Mouse (Mus musculus): ENCODE results near the gene Mtfp1. TPM values are rescaled to one million over a fixed set of nuclear protein-coding genes. Genes with fewer than 3 reads are reported as not detected.
"Not testable (repeated sequence)": the region's sequence is repeated elsewhere in the genome, so short reads cannot be mapped to it uniquely, and the experiment has no call there.

Mtfp1 gene
- total and polyA plus RNA-seq, 3 experiments: 6.5 to 14.2 (median 12.7) TPM

DNA sequence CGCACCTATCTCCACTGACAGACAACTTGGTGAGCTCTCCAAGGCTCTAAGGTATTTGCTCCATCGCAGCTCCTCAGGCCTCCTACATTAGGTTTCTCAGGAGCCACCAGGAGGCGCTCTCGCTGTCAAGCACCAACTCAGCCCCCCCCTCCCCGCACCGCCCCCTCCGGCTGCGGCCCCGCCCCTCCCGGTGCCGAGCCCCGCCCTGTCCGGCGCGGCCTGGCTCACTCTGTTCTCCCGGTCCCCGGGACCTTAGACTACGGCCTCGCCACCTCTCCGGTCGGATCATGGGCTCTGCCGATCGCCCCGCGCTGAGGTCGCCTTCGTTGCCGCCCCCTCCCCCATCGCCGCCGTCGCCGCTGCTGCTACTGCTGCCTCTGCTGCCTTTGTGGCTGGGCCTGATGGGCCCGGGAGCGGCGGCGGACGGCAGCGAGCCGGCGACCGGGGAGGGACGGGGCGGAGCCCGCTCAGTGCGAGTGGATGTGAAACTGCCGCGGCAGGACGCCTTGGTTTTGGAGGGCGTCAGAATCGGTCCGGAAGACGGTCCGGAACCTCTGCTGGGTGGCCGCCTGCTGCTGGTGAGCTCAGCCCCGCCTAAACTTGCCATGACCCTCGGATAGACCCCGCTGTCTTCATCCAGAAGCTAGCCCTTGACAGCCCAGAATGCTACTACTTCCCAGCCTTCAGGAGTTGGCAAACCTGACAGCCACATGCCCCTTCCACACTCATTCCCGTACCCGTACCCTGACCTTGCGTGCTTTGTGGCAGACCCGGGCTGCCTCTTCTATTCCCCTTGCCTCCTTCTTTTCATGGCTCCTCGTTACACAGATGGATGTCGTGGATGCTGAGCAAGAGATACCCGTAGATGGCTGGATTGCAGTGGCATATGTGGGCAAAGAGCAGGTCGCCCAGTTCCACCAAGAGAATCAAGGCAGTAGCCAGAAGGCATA is 40.0 kb upstream of the Mtfp1 start, which contains the start of gene Rnf215:
Rnf215 (plus strand) TSS at position 217 of the 950 bp plus-strand sequence.
- TF ChIP-seq GATA1 (IDR thresholded peaks at IDR 0.05; ENCODE audit: borderline replicate concordance, low read length) (no peak), TAL1 (conservative IDR thresholded peaks at IDR 0.05; ENCODE audit: low read depth, low read length) (no peak), CTCF (IDR thresholded peaks at IDR 0.05; ENCODE audit: low read depth, low read length) (no peak), POLR2AphosphoS5 (IDR thresholded peaks at IDR 0.05; ENCODE audit: insufficient replicate concordance, low read depth, low read length) (no peak), GATA2 (IDR thresholded peaks at IDR 0.05; ENCODE audit: borderline replicate concordance, low read depth, low read length) (no peak)
- peaks cover 2% of the 10 kb centered on the region; the same call in 1 of the 2 replicates for H3K9me3 ChIP-seq (replicated peaks)
- peak within 1 kb of the TSS; percentile 84 for H3K4me3 ChIP-seq (ENCODE audit: low read depth, low read length)
- peaks cover 24% of the 10 kb centered on the region for H3K4me1 ChIP-seq (ENCODE audit: insufficient read depth, low read depth, low read length)
- peak; percentile 85 for DNase-seq (ENCODE audit: low spot score)
- peak; percentile 51; the same call in 1 of the 2 replicates for ATAC-seq (ENCODE audit: extremely low read depth, insufficient number of reproducible peaks, low FRiP score, poor library complexity, severe bottlenecking)
- peaks cover 11% of the 10 kb centered on the region for H3K27me3 ChIP-seq (ENCODE audit: insufficient read depth, low read length)
- peaks cover 40% of the 10 kb centered on the region for H3K36me3 ChIP-seq (replicated peaks)

- DNase-seq (ENCODE audit: low spot score) (no peak), ATAC-seq (ENCODE audit: extremely low read depth, insufficient number of reproducible peaks, low FRiP score, poor library complexity, severe bottlenecking) (no peak)
- peaks cover 31% of the 10 kb centered on the region for H3K36me3 ChIP-seq (replicated peaks)
- peaks cover 17% of the 10 kb centered on the region for H3K27me3 ChIP-seq (ENCODE audit: insufficient read depth, low read length)
- H3K9me3 ChIP-seq (replicated peaks): peaks cover 2% of the 10 kb centered on the region; the same call in 1 of the 2 replicates
- no peak for TF ChIP-seq TAL1 (conservative IDR thresholded peaks at IDR 0.05; ENCODE audit: low read depth, low read length)
- no peak for TF ChIP-seq GATA2 (IDR thresholded peaks at IDR 0.05; ENCODE audit: borderline replicate concordance, low read depth, low read length)
- TF ChIP-seq POLR2AphosphoS5 (IDR thresholded peaks at IDR 0.05; ENCODE audit: insufficient replicate concordance, low read depth, low read length): no peak
- no peak for TF ChIP-seq GATA1 (IDR thresholded peaks at IDR 0.05; ENCODE audit: borderline replicate concordance, low read length)
- no peak for TF ChIP-seq CTCF (IDR thresholded peaks at IDR 0.05; ENCODE audit: low read depth, low read length)
- peak overlapping the region; percentile 84; the same call in 1 of the 2 replicates for H3K4me3 ChIP-seq (ENCODE audit: low read depth, low read length)
- H3K4me1 ChIP-seq (ENCODE audit: insufficient read depth, low read depth, low read length): peaks cover 24% of the 10 kb centered on the region
Observed at GRCm38 (mm10) chr11:4134400-4134799, 39.2 kb upstream of the Mtfp1 start.

DNA sequence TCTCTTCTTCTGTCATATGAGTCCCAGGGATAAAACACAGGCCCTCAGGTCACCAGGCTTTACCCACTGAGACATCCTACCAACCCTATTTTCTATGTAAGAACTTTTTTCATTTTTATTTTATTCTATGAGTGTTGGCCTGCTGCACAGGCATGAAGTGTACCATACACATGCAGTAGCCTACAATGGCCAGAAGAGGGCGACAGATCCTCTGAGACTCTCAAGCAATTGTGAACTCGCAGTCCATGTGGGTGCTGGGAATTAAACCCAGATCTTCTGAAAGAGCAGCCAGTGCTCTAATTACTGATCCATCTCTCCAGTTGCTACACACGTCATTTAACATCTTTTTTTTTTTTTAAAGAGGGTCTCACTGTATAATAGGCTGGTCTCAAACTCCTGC is 38.2 kb upstream of the Mtfp1 start:
- TF ChIP-seq GATA2 (IDR thresholded peaks at IDR 0.05; ENCODE audit: borderline replicate concordance, low read depth, low read length): no peak
- peak; percentile 59 for TF ChIP-seq CTCF (IDR thresholded peaks at IDR 0.05; ENCODE audit: low read depth, low read length)
- Histone ChIP-seq H3K36me3 (replicated peaks) (peaks cover 22% of the 10 kb centered on the region), H3K4me3 (ENCODE audit: low read depth, low read length) (no peak overlapping the region), H3K4me1 (ENCODE audit: insufficient read depth, low read depth, low read length) (peaks cover 24% of the 10 kb centered on the region), H3K9me3 (replicated peaks) (peaks cover 2% of the 10 kb centered on the region; the same call in 1 of the 2 replicates), H3K27me3 (ENCODE audit: insufficient read depth, low read length) (peaks cover 17% of the 10 kb centered on the region)
- DNase-seq (ENCODE audit: low spot score) (no peak), ATAC-seq (ENCODE audit: extremely low read depth, insufficient number of reproducible peaks, low FRiP score, poor library complexity, severe bottlenecking) (no peak)

- H3K27me3 ChIP-seq (ENCODE audit: insufficient read depth, low read length): peaks cover 20% of the 10 kb centered on the region
- DNase-seq (ENCODE audit: low spot score); H3K36me3 ChIP-seq (replicated peaks); H3K9me3 ChIP-seq (replicated peaks); H3K4me3 ChIP-seq (ENCODE audit: low read depth, low read length); ATAC-seq (ENCODE audit: extremely low read depth, insufficient number of reproducible peaks, low FRiP score, poor library complexity, severe bottlenecking): not testable (repeated sequence)
- H3K4me1 ChIP-seq (ENCODE audit: insufficient read depth, low read depth, low read length): peaks cover 11% of the 10 kb centered on the region
Observed at GRCm38 (mm10) chr11:4128461-4128860, 33.2 kb upstream of the Mtfp1 start.

GRCm38 (mm10) chr11:4127059-4127458 is 31.8 kb upstream of the Mtfp1 start:
- TF ChIP-seq POLR2AphosphoS5 (IDR thresholded peaks at IDR 0.05; ENCODE audit: insufficient replicate concordance, low read depth, low read length) (no peak), GATA1 (IDR thresholded peaks at IDR 0.05; ENCODE audit: borderline replicate concordance, low read length) (no peak), GATA2 (IDR thresholded peaks at IDR 0.05; ENCODE audit: borderline replicate concordance, low read depth, low read length) (no peak), CTCF (IDR thresholded peaks at IDR 0.05; ENCODE audit: low read depth, low read length) (no peak), TAL1 (conservative IDR thresholded peaks at IDR 0.05; ENCODE audit: low read depth, low read length) (no peak)
- ATAC-seq (ENCODE audit: extremely low read depth, insufficient number of reproducible peaks, low FRiP score, poor library complexity, severe bottlenecking) (no peak), DNase-seq (ENCODE audit: low spot score) (no peak)
- Histone ChIP-seq H3K9me3 (replicated peaks) (no peaks in the 10 kb centered on the region; the same call in 1 of the 2 replicates), H3K4me3 (ENCODE audit: low read depth, low read length) (no peak overlapping the region), H3K36me3 (replicated peaks) (no peaks in the 10 kb centered on the region), H3K4me1 (ENCODE audit: insufficient read depth, low read depth, low read length) (peaks cover 25% of the 10 kb centered on the region), H3K27me3 (ENCODE audit: insufficient read depth, low read length) (peaks cover 18% of the 10 kb centered on the region)

DNA sequence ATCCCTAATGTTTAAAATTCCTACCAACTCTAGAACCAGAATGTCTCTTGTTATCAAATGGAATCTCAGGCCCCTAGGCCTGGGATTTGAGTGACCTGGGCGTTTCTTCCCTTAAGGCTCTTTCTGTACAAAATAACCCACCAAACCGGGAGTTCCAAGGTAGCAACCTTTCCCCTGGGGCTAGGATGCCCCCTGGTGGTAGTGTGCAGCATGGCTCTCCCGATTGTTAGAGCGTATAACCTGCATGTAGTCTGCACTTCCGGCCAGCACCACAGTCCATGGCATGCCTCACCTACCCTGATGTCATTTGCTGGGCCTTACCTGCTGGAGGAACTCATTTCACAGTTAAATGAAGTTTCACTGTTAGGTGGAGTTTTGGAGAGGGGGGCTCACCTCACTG is 28.7 kb upstream of the Mtfp1 start:
- peaks cover 6% of the 10 kb centered on the region for H3K36me3 ChIP-seq (replicated peaks)
- peaks cover 44% of the 10 kb centered on the region for H3K4me1 ChIP-seq (ENCODE audit: insufficient read depth, low read depth, low read length)
- TF ChIP-seq CTCF (IDR thresholded peaks at IDR 0.05; ENCODE audit: low read depth, low read length): peak; percentile 85
- no peak for TF ChIP-seq POLR2AphosphoS5 (IDR thresholded peaks at IDR 0.05; ENCODE audit: insufficient replicate concordance, low read depth, low read length)
- H3K27me3 ChIP-seq (ENCODE audit: insufficient read depth, low read length): peaks cover 23% of the 10 kb centered on the region
- DNase-seq (ENCODE audit: low spot score) (peak; percentile 37), ATAC-seq (ENCODE audit: extremely low read depth, insufficient number of reproducible peaks, low FRiP score, poor library complexity, severe bottlenecking) (peak; percentile 41; the same call in 1 of the 2 replicates)
- H3K9me3 ChIP-seq (replicated peaks): no peaks in the 10 kb centered on the region; the same call in 1 of the 2 replicates
- H3K4me3 ChIP-seq (ENCODE audit: low read depth, low read length): peak overlapping the region; percentile 67; the same call in 1 of the 2 replicates

Data from G1E (cell line).